Mouse (Mus musculus) left cerebral cortex, postnatal 14 days (tissue): Measurements from ENCODE around the gene Olfr1411. TPM values are rescaled to one million over a fixed set of nuclear protein-coding genes. Genes with fewer than 3 reads are reported as not detected.

Source experiments
- DNase-seq, 2 experiments: peaks; one replicate each; pipeline ENCODE4 v3.0.0; 2021 to 2022; ENCODE audit warnings: low spot score in 2 of 2, mixed read lengths in 1 of 2
- intact Hi-C: fragments of 180-260 bp; cut with DNase I; formaldehyde crosslinking; loops from one replicate; pipeline ENCODE4 v1.15.1; 2025
- long read RNA-seq, 2 experiments: library from polyadenylated mRNA; stranded (forward); transcript quantifications; one replicate each; pipeline ENCODE4 v2.0.0; 2021
- total RNA-seq, 2 experiments: library from RNA; stranded (reverse); gene quantifications; 2 replicates each; pipeline ENCODE4 v1.2.3; 2021

Olfr1411 gene
- total RNA-seq = not detected
- long read RNA-seq, experiment 1 = 0 reads
- long read RNA-seq, experiment 2 = 0 reads

DNA sequence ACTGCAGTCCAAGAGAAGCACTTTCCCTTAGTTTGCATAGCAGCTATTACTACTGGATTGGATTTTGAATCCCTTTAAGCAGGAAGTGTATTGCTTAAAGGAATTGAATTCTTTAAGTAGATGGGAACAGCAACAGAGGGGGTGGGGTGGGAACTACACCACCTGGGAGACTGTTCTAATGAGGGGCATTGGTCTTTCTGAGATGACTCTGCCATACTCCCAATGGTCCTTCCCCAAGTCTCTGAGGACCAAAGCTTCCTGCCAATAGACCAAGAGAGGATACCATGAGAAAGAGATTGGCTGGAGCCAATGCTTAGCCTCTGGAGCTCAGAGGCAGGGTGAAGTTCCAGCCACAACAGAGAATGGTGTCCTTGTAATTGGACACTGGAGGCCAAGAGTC is at the start of gene Olfr1411:
TSS of gene Olfr1411 (plus strand) at position 301 of the 400 bp plus-strand sequence.
- intact Hi-C loops = no loop called here
- no peak for DNase-seq

DNA sequence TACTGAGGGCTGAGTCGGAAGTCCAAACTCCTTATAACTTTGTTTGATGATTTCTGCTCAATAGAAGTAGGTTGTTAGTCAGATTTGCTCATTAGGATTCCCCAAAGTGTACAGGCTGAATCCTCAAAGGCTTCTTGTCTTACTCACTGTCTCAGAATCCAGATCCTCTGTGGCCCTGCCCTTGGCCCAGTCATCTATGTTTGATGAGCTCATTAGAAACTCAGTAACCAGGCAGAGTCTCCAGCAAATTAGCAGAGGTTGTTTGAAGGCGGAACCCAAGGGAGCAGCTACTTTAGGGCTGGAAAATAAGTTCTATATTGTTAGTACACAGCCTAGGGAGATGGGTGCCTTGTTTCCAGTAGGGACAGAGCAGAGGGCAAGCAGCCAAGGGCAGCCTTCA is 48.3 kb upstream of the Olfr1411 start:
- no peak for DNase-seq
- intact Hi-C loops = no loop called here

DNA sequence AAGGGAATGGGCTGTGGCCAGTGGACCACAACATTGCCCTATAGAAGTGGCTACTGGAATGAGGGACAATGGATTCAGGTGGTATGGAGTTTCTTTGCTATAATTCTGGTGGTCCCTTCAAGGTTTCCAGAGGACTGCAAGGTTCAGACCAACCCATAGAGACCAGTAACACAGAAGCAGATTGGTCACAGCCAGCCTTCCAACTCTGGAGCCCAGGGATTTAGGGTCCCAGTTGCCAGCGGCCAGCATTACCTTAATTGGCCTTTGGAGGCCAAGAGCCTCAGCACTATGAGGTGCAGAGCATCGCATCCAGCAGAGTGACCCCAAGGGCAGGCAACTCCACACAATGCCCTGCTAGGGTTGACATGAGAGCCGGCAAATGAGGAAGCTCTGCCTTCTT is 23.2 kb upstream of the Olfr1411 start, which contains the start of gene Olfr1413:
TSS of gene Olfr1413 (plus strand) at position 301 of the 400 bp plus-strand sequence.
- intact Hi-C loops = no loop called here
- DNase-seq = no peak

DNA sequence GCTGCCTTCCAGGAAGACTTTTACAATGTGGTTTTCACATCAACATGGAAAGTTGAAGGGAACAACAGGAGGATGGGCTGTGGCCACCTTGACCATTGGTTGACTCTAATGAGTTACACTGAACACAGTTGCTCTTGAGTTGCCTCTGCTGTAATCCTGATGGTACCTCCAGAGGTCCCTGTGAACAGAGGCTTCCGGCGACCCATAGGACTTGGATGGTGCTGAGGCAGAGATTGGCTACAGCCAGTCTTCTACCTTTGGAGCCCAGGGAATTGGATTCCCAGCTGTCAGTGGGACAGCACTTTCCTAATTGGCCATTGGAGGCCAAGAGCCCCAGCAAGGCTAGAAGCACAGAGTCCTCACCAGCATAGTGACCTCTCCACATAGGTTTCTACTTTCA is 8.7 kb upstream of the Olfr1411 start, which contains the start of gene Olfr1412:
TSS of gene Olfr1412 (plus strand) at position 301 of the 400 bp plus-strand sequence.
- DNase-seq = no peak
- intact Hi-C loops = no loop called here

DNA sequence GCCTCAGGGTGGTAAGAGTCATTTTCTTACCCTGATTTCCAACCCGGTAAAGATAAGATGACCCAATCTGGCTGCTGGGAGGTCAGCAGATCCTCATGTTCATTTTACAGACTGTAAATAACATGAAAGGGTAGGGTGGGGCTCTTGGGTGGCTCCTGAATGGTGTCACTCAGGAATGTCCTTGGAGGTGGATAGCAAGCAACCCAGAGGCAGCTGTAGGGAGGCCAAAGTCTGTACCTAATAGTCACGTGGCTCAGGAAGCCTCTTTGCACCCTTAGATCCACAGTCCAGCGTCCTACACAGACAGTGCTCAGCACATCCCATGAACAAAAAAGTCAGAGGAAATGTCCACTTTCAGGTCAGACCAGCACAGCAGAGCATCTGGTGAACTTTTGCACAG is 1.8 kb downstream of the Olfr1411 start:
- DNase-seq = no peak
- intact Hi-C loops = no loop called here

DNA sequence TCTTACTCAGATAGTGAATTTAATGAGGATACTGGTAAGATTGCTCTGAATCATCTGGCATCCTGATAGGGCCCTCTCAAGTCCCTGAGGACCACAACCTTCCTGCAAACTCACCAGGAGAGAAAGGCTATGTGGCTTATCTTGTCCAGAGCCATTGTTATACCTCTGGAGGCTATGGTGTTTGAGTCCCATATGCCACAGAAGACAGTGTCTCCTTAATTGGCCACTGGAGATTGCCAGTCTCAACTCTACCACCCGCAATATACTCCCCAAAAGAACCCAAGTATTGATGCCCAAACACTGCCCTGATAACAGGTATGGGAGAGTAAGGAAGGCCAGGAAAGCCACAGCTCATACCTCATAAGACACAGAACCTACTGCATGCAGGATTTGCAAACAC is 11.3 kb downstream of the Olfr1411 start, which contains the start of gene Olfr1410:
TSS of gene Olfr1410 (plus strand) at position 301 of the 400 bp plus-strand sequence.
- no peak for DNase-seq
- intact Hi-C loops = no loop called here

DNA sequence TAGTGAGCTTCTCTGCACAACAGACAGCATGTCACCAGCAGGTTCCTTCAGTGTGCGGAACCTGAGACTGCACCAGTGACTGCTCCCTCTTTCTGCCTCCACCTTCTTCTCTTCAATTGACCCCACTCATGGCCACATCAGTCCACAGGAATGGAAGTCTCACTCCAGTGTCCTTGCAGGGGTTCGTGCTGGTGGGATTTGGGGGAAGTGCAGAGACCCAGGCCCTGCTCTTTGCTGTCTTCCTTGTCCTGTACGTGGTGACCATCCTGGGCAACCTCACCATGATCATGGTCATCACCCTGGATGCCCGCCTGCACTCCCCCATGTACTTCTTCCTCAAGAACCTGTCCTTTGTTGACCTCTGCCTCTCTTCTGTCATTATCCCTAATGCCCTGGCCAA is 13.5 kb downstream of the Olfr1411 start:
- intact Hi-C loops = no loop called here

DNA sequence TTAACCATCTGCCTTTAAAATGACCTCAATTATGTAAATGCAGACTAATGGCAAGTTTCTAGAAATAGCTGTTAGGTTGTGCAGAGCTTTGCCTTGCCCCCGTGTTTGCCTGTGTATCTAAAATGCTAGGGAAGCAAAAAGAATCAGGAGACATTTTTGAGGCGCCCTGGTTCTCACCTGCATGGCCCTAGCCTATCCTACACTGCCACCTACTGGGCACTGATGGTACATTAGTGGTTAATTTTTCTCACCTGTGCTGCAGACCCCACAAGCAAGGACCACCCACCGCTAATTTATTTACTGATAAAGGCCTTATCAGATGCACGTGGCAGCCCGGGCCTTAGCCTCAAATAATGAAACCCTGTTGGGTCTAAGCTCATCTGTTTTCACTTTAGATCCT is 16.8 kb downstream of the Olfr1411 start:
- peak; percentile 52 to 78 for DNase-seq
- intact Hi-C loops = loop anchor here (1.0 to 10.0 kb wide), 2 partner anchors 90 to 224 kb away; partner anchors contain the start of gene Gpc1

More for the DNA sequence above, 13.5 kb downstream of the Olfr1411 start:
- DNase-seq = no peak

DNA sequence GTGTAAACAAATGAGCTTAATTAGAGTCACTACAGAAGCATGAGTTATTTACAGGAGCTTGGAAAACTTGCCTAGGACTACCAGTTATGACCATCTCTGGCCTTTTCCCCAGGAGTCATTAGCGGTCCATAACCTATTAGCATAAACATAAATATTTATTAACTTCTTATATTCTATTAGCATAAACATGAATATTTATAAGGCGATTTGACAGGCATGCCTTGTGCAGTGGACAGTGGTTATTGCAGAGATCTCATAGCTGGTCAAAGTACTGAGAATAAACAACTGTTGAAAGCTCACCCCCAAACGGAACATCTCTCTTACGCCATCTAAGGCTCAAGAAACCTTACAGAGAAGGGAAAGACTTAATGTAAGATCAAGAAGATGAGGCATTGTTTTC is 19.0 kb downstream of the Olfr1411 start:
- DNase-seq = no peak
- intact Hi-C loops = loop anchor here (10.0 kb wide), 1 partner anchor 222 kb away; the partner anchor contains the start of gene Gpc1

DNA sequence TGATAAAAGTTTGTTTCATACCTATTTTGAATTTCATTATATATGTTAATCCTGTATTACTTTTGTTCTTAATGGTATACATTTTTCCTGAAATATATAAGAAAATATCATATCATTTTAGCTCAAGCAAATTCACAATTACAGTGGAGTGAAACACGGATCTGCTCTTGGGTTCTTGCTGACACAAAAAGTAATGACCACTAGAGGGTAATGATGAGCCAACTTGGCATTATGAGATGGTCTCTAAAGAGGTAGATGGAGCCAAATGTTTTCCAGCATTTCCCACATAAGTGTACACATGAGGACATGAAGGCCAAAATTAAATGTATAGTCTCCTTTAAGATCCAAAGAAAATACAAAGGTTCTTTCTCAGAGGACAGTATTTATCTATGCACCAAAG is 20.3 kb downstream of the Olfr1411 start:
- peak; percentile 37 to 65 for DNase-seq
- intact Hi-C loops = loop anchor here (10.0 kb wide), 1 partner anchor 220 kb away; the partner anchor contains the start of gene Gpc1

DNA sequence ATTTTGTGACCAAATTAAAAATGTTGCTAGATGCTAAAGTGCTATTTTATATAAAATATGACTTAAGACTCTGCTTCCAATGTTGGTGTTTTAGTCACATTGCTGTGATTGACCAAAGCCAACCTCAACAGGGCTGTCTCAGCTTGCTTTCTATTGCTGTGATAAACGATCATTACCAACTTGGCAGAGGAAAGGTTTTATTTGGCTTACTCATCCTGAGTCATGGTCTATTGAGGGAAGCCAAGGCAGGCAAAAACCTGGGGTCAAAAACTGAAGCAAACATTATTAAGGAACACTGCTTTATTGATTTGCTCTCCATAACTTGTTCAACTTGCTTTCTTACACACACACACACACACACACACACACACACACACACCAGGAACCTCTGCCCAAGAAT is 21.8 kb downstream of the Olfr1411 start:
- DNase-seq = no peak
- intact Hi-C loops = loop anchor here (1.0 to 10.0 kb wide), 2 partner anchors 31 to 219 kb away; partner anchors contain the start of gene Gpc1

DNA sequence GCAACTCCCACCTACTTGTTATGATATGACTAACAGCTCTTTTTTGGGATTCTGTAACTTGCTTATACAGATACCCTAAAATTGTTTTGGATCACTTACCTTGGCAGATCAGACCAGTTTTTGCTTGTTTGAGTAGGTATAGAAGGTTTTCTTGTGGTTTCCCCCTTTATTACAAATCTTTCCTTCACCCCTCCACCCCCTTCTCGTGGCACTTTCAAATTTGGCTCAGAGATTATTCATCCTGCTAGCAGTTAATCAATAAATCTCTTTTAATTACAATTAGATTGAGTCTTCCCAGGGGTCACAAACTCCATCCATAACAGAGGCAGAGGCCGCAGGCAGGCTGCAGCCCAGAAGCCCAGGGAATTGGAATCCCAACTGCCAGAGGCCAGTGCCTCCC is 23.3 kb downstream of the Olfr1411 start, which contains the start of gene Olfr12:
TSS of gene Olfr12 (plus strand) at position 301 of the 400 bp plus-strand sequence.
- DNase-seq = no peak
- intact Hi-C loops = loop anchor here (10.0 kb wide), 1 partner anchor 217 kb away; the partner anchor contains the start of gene Gpc1

DNA sequence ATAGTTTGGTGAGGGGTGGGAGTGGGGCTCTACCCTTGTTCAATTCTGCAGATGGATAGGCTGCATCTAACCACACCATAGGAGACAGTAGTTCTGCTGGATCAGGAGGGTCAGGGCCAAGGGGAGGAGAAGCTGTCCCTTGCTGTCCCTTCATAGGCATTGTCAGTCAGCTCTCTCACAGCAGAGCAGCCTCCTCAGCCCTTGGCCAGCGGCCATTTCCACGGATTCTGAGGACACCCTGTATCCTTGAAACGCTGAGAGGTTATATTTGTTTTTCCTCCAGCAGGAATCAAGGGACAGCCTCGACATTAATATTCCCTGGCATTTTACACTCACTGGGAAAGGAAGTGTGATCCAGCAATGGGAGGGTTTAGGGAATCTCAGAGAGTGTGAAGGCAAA is 24.1 kb downstream of the Olfr1411 start:
- DNase-seq = no peak
- intact Hi-C loops = loop anchor here (10.0 kb wide), 1 partner anchor 216 kb away; the partner anchor contains the start of gene Gpc1

DNA sequence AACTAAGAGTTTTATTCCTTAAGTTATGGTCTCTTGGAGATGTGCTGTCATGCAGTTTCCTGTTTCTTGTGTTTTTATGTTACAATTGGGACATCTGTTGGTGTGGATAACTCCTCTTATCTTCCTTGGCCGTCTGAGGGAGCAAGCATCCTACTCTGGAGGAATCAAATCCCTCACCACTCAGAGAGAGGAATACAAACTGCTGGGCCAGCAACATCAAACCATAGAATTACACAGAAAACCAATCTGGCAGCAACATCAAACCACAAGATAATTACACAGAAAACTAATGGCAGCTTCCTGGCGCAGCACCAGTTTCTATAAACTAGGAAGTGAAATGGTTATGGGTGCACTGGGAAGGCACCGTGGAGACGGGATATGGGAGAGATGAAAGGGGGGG is 34.0 kb downstream of the Olfr1411 start:
- DNase-seq = no peak
- intact Hi-C loops = no loop called here

DNA sequence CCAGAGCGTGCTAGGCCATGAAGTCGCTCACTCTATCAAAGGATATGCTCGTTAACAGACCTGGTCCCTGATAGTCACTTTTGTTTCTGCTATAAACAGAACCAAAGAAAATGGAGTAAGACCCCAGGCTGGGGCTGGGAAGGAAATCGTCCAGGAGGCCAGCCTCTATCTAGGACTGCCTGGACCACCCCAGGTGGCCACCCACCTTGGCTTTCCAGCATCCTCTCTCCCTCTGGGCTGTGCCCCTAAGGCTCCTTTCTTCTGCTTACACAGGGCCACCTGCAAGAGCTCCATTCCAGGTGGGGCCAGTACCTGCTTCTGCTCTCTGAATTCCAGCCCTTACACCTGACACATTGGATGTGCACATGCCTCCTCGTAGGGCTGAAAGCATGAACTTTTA is 38.0 kb downstream of the Olfr1411 start:
- intact Hi-C loops = no loop called here
- DNase-seq = no peak

DNA sequence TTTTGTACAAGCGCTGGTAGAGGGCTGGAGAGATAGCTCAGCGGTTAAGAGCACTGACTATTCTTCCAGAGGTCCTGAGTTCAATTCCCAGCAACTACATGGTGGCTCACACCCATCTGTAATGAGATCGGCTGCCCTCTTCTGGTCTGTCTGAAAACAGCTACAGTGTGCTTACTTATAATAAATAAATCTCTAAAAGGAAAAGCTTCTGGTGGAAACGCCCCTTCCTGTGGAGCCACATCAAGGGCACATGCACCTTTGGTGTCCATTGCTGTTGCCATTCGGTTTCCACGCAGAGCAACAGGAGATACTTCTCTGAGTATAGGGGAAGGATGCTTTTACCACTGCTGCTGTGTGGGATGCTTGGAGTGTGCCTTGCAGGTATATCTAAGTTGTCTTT is 38.7 kb downstream of the Olfr1411 start:
- intact Hi-C loops = no loop called here
- no peak for DNase-seq

DNA sequence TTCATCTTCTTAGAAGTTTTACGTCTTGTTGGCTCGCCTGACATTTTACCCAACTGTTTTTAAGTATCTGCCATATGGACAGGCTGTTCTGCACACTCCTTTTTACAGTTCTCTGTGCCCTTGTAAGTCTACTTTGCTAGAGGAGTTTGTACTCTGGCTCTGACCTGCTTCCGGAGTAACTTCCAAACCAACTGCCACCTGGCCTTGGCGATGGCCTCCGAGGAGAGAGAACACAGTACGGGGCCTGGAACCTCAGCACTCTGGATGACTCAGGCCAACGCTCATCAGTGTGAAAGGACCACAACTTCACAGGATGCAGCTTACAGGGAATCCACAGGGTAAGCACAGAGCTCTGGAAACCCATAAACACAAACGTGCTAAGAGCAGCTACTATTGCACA is 39.5 kb downstream of the Olfr1411 start:
- no peak for DNase-seq
- intact Hi-C loops = no loop called here

DNA sequence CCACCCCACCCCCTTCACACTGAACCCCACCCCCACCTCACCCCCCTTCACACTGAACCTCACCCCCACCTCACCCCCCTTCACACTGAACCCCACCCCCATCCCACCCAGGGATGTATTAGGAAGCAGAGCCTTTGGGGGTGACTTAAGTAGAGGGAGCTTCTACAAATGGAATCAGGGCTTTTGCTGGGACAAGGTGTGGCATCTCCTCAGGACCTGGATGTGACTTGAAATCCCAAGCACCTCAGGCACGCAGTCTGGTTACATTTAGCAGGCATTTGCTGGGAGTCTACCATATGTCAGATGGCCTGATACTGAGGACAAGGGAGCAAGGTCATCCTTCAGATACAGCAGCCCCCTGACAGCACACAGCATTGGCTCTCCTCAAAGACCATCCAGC is 40.4 kb downstream of the Olfr1411 start:
- no peak for DNase-seq
- intact Hi-C loops = no loop called here

DNA sequence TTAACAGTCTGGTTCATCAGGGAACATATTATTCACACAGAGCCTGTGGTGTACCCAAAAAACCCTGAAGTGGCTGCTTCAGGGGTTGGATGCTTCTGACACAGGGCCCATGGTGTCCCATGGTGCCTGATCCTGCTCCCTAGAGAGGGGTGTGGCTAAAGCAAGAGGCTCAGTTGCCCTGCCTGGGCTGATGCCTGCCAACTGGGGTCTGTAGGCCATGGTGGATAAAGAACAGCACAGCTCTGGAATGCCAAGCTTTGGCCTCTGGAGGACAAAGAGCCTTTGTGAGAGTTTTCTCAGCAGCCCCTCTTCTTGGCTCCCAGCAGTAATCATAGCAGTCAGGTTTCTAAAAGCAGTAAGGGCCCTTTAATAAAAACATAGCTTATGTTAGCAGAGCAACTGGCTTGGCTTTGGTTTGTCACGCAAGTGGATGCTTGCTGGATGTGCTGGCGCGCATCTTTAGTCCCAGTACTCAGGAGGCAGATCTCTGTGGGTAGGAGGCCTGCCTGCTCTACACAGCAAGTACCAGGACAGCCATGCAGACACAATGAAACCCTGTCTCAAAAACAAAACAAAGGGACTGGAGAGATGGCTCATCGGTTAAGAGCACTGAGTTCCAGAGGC is 40.9 kb downstream of the Olfr1411 start:
- intact Hi-C loops = no loop called here
- no peak for DNase-seq

DNA sequence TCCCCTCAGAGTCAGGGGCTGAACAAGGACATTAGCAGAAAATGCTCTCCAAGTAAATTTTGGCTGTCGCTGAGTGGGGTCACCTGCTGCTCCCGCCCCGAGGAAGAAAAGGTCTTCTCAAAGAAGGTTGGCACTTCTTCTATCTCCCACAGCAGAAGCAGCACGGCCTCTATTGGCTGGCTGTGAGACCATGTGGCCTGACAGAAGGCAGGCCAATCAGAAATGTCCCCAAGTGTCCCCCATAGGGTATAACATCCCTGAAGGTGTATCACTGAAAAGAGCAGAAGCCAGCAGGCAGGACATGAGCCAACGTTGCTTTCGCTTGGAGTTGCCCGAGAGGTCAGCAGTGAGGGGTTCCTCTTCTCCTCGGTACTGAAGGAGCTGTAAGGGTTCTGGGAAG is 41.8 kb downstream of the Olfr1411 start:
- DNase-seq = no peak
- intact Hi-C loops = no loop called here

DNA sequence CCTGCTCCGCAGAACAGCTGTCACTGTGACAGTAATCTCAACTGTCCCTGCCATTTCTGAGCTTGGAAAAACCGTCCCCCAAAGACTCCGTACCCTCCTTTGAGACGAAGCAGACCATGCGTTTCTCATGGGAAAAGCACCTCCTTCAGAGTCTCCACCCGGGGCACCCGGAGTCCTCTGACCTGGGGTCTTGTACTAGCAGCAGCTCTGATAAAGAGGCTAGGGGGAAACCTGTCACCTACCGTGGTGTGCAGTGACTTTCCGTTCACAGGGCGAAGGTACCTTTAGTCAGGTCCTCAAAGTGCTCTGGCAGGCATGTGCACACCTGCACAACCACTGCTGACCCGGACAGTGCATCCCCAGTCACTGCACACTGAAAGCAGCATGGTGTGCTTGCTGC is 42.5 kb downstream of the Olfr1411 start:
- intact Hi-C loops = no loop called here

More for the DNA sequence above, 42.5 kb downstream of the Olfr1411 start:
- DNase-seq = no peak
